Mouse (Mus musculus): ENCODE measurements around the gene Kdm6b.

The Kdm6b gene

GRCm38 (mm10) chr11:69409378-69410044 is 4.0 kb downstream of the Kdm6b start:
- in situ Hi-C loops (cut with MboI; ENCODE audit: unreplicated experiment in 2 of 2), result loop anchor here (10.0 to 25.0 kb wide), 3 partner anchors 105 to 1253 kb away; partner anchors contain the start of genes Ctdnep1 (in 1 of the 2), Elp5 (in 1 of the 2), Eno3 (in 1 of the 2) and Gabarap (in 1 of the 2)

- in situ Hi-C loops (cut with MboI; ENCODE audit: unreplicated experiment in 2 of 2), result loop anchor here (10.0 to 25.0 kb wide), 3 partner anchors 106 to 1254 kb away; partner anchors contain the start of genes Ctdnep1 (in 1 of the 2), Elp5 (in 1 of the 2), Eno3 (in 1 of the 2) and Gabarap (in 1 of the 2)
Observed at GRCm38 (mm10) chr11:69408541-69409377, 4.7 kb downstream of the Kdm6b start.

- in situ Hi-C loops (cut with MboI; ENCODE audit: unreplicated experiment in 2 of 2), result loop anchor here (10.0 to 25.0 kb wide), 3 partner anchors 107 to 1255 kb away; partner anchors contain the start of genes Ctdnep1 (in 1 of the 2), Elp5 (in 1 of the 2), Eno3 (in 1 of the 2) and Gabarap (in 1 of the 2)
Observed at GRCm38 (mm10) chr11:69407724-69408004, 5.8 kb downstream of the Kdm6b start.

GRCm38 (mm10) chr11:69406867-69407723 is 6.4 kb downstream of the Kdm6b start:
- in situ Hi-C loops (cut with MboI; ENCODE audit: unreplicated experiment in 2 of 2), result loop anchor here (10.0 to 25.0 kb wide), 3 partner anchors 108 to 1255 kb away; partner anchors contain the start of genes Ctdnep1 (in 1 of the 2), Elp5 (in 1 of the 2), Eno3 (in 1 of the 2) and Gabarap (in 1 of the 2)

GRCm38 (mm10) chr11:69406282-69406681 is 7.2 kb downstream of the Kdm6b start:
- in situ Hi-C loops (cut with MboI; ENCODE audit: unreplicated experiment in 2 of 2), result loop anchor here (10.0 to 25.0 kb wide), 3 partner anchors 109 to 1256 kb away; partner anchors contain the start of genes Ctdnep1 (in 1 of the 2), Elp5 (in 1 of the 2), Eno3 (in 1 of the 2) and Gabarap (in 1 of the 2)

GRCm38 (mm10) chr11:69405397-69406200 is 7.9 kb downstream of the Kdm6b start:
- in situ Hi-C loops (cut with MboI; ENCODE audit: unreplicated experiment in 2 of 2), result loop anchor here (10.0 to 25.0 kb wide), 3 partner anchors 109 to 1257 kb away; partner anchors contain the start of genes Ctdnep1 (in 1 of the 2), Elp5 (in 1 of the 2), Eno3 (in 1 of the 2) and Gabarap (in 1 of the 2)

GRCm38 (mm10) chr11:69404595-69405396 is 8.7 kb downstream of the Kdm6b start:
- in situ Hi-C loops (cut with MboI; ENCODE audit: unreplicated experiment in 2 of 2), result loop anchor here (10.0 to 25.0 kb wide), 3 partner anchors 110 to 1258 kb away; partner anchors contain the start of genes Ctdnep1 (in 1 of the 2), Elp5 (in 1 of the 2), Eno3 (in 1 of the 2) and Gabarap (in 1 of the 2)

- in situ Hi-C loops (cut with MboI; ENCODE audit: unreplicated experiment in 2 of 2), result loop anchor here (10.0 to 25.0 kb wide), 3 partner anchors 111 to 1258 kb away; partner anchors contain the start of genes Ctdnep1 (in 1 of the 2), Elp5 (in 1 of the 2), Eno3 (in 1 of the 2) and Gabarap (in 1 of the 2)
Observed at GRCm38 (mm10) chr11:69403691-69404594, 9.5 kb downstream of the Kdm6b start.

- in situ Hi-C loops (cut with MboI; ENCODE audit: unreplicated experiment in 2 of 2), result loop anchor here (10.0 to 25.0 kb wide), 3 partner anchors 113 to 1260 kb away; partner anchors contain the start of genes Ctdnep1 (in 1 of the 2), Elp5 (in 1 of the 2), Eno3 (in 1 of the 2) and Gabarap (in 1 of the 2)
Observed at GRCm38 (mm10) chr11:69401987-69402386, 11.5 kb downstream of the Kdm6b start.

- in situ Hi-C loops (cut with MboI; ENCODE audit: unreplicated experiment in 2 of 2), result loop anchor here (10.0 to 25.0 kb wide), 3 partner anchors 114 to 1261 kb away; partner anchors contain the start of genes Ctdnep1 (in 1 of the 2), Elp5 (in 1 of the 2), Eno3 (in 1 of the 2) and Gabarap (in 1 of the 2)
Observed at GRCm38 (mm10) chr11:69401210-69401637, 12.3 kb downstream of the Kdm6b start.

GRCm38 (mm10) chr11:69400083-69400850 is 13.2 kb downstream of the Kdm6b start:
- in situ Hi-C loops (cut with MboI; ENCODE audit: unreplicated experiment in 2 of 2), result loop anchor here (10.0 to 25.0 kb wide), 3 partner anchors 115 to 1262 kb away; partner anchors contain the start of genes Ctdnep1 (in 1 of the 2), Elp5 (in 1 of the 2), Eno3 (in 1 of the 2) and Gabarap (in 1 of the 2)

GRCm38 (mm10) chr11:69399201-69400082 is 14.0 kb downstream of the Kdm6b start:
- in situ Hi-C loops (cut with MboI; ENCODE audit: unreplicated experiment in 2 of 2), result loop anchor here (5.0 to 25.0 kb wide), 4 partner anchors 33 to 1263 kb away; partner anchors contain the start of genes Ctdnep1 (in 1 of the 2), Elp5 (in 1 of the 2), Eno3 (in 1 of the 2) and Gabarap (in 1 of the 2)

- in situ Hi-C loops (cut with MboI; ENCODE audit: unreplicated experiment in 2 of 2), result loop anchor here (5.0 kb wide), 1 partner anchor 34 kb away; no protein-coding TSS in a partner anchor
Observed at GRCm38 (mm10) chr11:69398486-69399200, 14.8 kb downstream of the Kdm6b start.

- in situ Hi-C loops (cut with MboI; ENCODE audit: unreplicated experiment in 2 of 2), result loop anchor here (5.0 kb wide), 1 partner anchor 34 kb away; no protein-coding TSS in a partner anchor
Observed at GRCm38 (mm10) chr11:69398059-69398458, 15.4 kb downstream of the Kdm6b start, which contains the start of gene Tmem88. Tmem88 (minus strand) TSS chr11:69398234.

Data from v-Abl transformed pro-B cells (cell line).